ENCODE assay signal across 8 mouse cellular contexts in genomic region chr2:163101646-163102203, GRCm38 (mm10). TPM values are rescaled to one million over a fixed set of nuclear protein-coding genes. Genes with fewer than 3 reads are reported as not detected.
DNase-seq lines count a peak whose midpoint lies in the region; ATAC-seq lines count a peak whose summit lies in the region.

No protein-coding gene starts in this region.

- 3% methylated on average over 10 of the region's 10 CpGs for WGBS in lung, embryonic 15.5 days

- peaks cover 17% of the 10 kb centered on the region; the same call in 1 of the 2 replicates for H3K4me1 ChIP-seq in lung, embryonic 15.5 days

- H3K4me3 ChIP-seq in lung, embryonic 15.5 days: no peak overlapping the region

- no peak overlapping the region for H3K27ac ChIP-seq in lung, embryonic 15.5 days

- H3K9me3 ChIP-seq in lung, embryonic 15.5 days: no peaks in the 10 kb centered on the region

- no peaks in the 10 kb centered on the region for H3K36me3 ChIP-seq in lung, embryonic 15.5 days

- H3K4me2 ChIP-seq in lung, embryonic 15.5 days: no peak overlapping the region

- no peak overlapping the region for H3K9ac ChIP-seq in lung, embryonic 15.5 days

- ATAC-seq in lung, embryonic 15.5 days (ENCODE audit: borderline replicate concordance, extremely low read depth, low FRiP score, low TSS enrichment): peak; percentile 36; the same call in 1 of the 2 replicates

- DNase-seq in B cell, adult 2 months: peak; percentile 43 to 54
- DNase-seq in adipocyte (ENCODE audit: low spot score): peak; percentile 57
- peak; percentile 41 for DNase-seq in embryo, embryonic 11.5 days (ENCODE audit: low read depth, low spot score)
- peak; percentile 17 to 31 for DNase-seq in heart, adult 9 months (ENCODE audit: low spot score in 2 of 2)
- DNase-seq in kidney, postnatal 4 days: peak; percentile 83 to 87
- DNase-seq in retina, postnatal 7 days (ENCODE audit: low read depth, low spot score): peak; percentile 61
- DNase-seq in urinary bladder, postnatal 14 days (ENCODE audit: low spot score): peak; percentile 58

- H3K27me3 ChIP-seq in lung, embryonic 15.5 days: no peaks in the 10 kb centered on the region

RNA-seq across cellular contexts. Expression of gene Gtsf1l, which starts 14.1 kb away (rescaled TPM):
- polyA plus RNA-seq in lung, embryonic 15.5 days (2015; fragmentation: Nextera tagmentation; extraction: Ambion mirVana): not detected in 2 replicates

RNA-seq across cellular contexts. Expression of gene Mybl2, which starts 47.2 kb away (rescaled TPM):
- 30.3 and 31.8 TPM in 2 replicates for polyA plus RNA-seq in lung, embryonic 15.5 days (2015; fragmentation: Nextera tagmentation; extraction: Ambion mirVana)

Comparison
In these comparisons a context has a peak if more than half of its experiments do, and no peak if none do; other contexts are left out.
1. DNase-seq: peak in every context shown above with its lines; median percentile 85 in kidney, postnatal 4 days; 61 in retina, postnatal 7 days; 58 in urinary bladder, postnatal 14 days; 57 in adipocyte; 48 in B cell, adult 2 months; 41 in embryo, embryonic 11.5 days; 24 in heart, adult 9 months.